Mouse (Mus musculus): ENCODE measurements around the gene Rslcan18.
"Not testable (repeated sequence)": the region's sequence is repeated elsewhere in the genome, so short reads cannot be mapped to it uniquely, and the experiment has no call there.

DNA sequence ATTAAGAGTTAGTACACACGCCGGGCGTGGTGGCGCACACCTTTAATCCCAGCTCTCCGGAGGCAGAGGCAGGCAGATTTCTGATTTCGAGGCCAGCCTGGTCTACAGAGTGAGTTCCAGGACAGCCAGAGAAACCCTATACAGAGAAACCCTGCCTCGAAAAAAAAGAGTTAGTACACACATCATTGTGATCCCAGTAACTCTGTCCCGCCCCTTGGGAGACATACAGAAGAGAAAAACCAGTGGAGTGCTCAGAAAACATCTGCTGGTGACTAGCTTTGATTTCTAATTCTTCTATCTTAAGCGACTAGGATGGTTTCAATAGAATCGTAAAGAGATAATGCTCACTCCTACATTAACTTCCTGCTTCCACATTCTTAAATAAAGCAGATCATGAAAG is 11.4 kb upstream of the Rslcan18 start:
- not testable (repeated sequence) for TF ChIP-seq CTCF, POLR2A (IDR thresholded peaks at IDR 0.05; ENCODE audit: extremely low read depth, insufficient read depth, low read length)
